Mouse (Mus musculus) thymus, adult 2 months (tissue): ENCODE data around the gene Rptor. TPM values are rescaled to one million over a fixed set of nuclear protein-coding genes. Genes with fewer than 3 reads are reported as not detected.

Source experiments
- DNase-seq: peaks from one replicate; pipeline ENCODE4 v3.0.0; 2021
- H3K27ac ChIP-seq: fragments of 200-500 bp; 2 replicates; pipeline ENCODE4 v1.5.1; 2012; ENCODE audit warnings: low read length, control low read depth; ENCODE audit not compliant: control insufficient read depth, insufficient read depth
- H3K27me3 ChIP-seq: fragments of 200-500 bp; 2 replicates; pipeline ENCODE4 v1.6.1; 2012; ENCODE audit warnings: mild to moderate bottlenecking, low read length, moderate library complexity, mixed read lengths; ENCODE audit not compliant: control insufficient read depth, insufficient read depth
- H3K36me3 ChIP-seq: fragments of 200-500 bp; 2 replicates; pipeline ENCODE4 v1.6.1; 2012; ENCODE audit warnings: mild to moderate bottlenecking, low read length, moderate library complexity; ENCODE audit not compliant: control insufficient read depth, insufficient read depth
- H3K4me1 ChIP-seq: fragments of 200-500 bp; replicated peaks from 2 replicates; pipeline ENCODE4 v1.6.1; 2012; ENCODE audit warnings: low read length; ENCODE audit not compliant: control insufficient read depth, insufficient read depth
- H3K4me3 ChIP-seq: fragments of 200-500 bp; 2 replicates; pipeline ENCODE4 v1.5.1; 2012; ENCODE audit warnings: mild to moderate bottlenecking, low read length, control low read depth, moderate library complexity; ENCODE audit not compliant: control insufficient read depth, insufficient read depth
- CTCF ChIP-seq: fragments of 200-500 bp; IDR thresholded peaks from 2 replicates; pipeline ENCODE4 v1.5.1; 2012; ENCODE audit warnings: mild to moderate bottlenecking, control low read depth, low read length, moderate library complexity, borderline replicate concordance; ENCODE audit not compliant: control insufficient read depth, poor library complexity, insufficient read depth; ENCODE audit errors: extremely low read depth
- POLR2A ChIP-seq: fragments of 200-500 bp; IDR thresholded peaks from 2 replicates; pipeline ENCODE4 v1.6.1; 2012; ENCODE audit warnings: mild to moderate bottlenecking, low read length, control low read depth, moderate library complexity; ENCODE audit not compliant: control insufficient read depth, poor library complexity, insufficient read depth; ENCODE audit errors: extremely low read depth
- WGBS: fragments of 180-500 bp; shearing (Covaris S2); methylation state at CpG from one replicate; pipeline ENCODE4 v1.1.7; 2018; 5-methylcytosine and 5-hydroxymethylcytosine counted together
- polyA plus RNA-seq: library from polyadenylated mRNA; depleted of rRNA; stranded (reverse); fragments of >200 nt; gene quantifications from 2 replicates; pipeline ENCODE4 v1.2.3, GENCODE M21; 2012

The Rptor gene
- polyA plus RNA-seq, 1 experiment, result 58.7 TPM

DNA sequence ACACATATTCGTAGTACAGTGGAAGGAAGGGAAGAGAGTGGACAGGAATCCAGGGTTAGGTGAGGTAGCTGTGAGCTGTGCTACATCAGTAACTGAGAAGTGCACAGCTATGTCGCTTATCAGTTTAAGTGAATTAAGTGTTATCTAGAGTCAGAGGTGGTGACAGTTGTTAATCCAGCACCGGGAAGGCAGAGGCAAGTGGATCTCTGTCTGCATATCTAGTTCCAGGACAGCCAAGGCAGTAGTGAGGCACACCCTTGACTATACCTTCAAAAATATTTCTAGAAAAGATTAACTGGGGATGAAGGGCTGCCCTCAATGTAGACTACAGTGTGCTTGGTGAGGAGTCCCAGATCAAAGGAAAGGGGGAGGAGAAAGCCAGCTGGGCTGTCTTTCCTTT lies 226.4 kb downstream of the Rptor start:
- WGBS, result 95% methylated on average over 3 of the region's 3 CpGs
- Histone ChIP-seq H3K4me1 (peaks cover 18% of the 10 kb centered on the region), H3K4me3 (no peak overlapping the region), H3K36me3 (no peaks in the 10 kb centered on the region), H3K27me3 (no peaks in the 10 kb centered on the region), H3K27ac (no peak overlapping the region)
- no peak for DNase-seq
- TF ChIP-seq POLR2A (no peak), CTCF (no peak)

DNA sequence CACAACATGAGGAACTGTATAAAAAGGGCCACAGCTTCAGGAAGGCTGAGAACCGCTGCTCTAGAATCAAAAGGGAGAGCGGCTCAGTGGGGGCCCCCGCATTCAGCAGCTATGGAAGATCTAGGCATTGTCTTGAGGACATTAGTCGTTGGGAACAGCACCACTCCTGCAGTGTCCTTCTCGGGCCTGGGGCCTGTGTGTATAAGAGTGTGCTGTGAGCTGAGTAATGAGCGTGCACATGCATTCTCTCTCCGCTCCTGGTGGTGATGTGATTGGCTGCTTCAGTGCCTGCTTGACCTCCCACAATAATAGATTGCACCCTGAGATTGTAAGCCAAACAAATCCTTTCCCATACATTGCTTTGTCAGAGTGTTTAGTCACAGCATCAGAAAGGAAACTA lies 229.0 kb downstream of the Rptor start:
- H3K4me1 ChIP-seq, result peaks cover 24% of the 10 kb centered on the region
- H3K4me3 ChIP-seq, result no peak overlapping the region
- TF ChIP-seq POLR2A (no peak), CTCF (no peak)
- no peak for DNase-seq
- H3K27ac ChIP-seq, result no peak overlapping the region
- no peaks in the 10 kb centered on the region for H3K36me3 ChIP-seq
- WGBS, result 95% methylated on average over 7 of the region's 7 CpGs
- no peaks in the 10 kb centered on the region for H3K27me3 ChIP-seq

DNA sequence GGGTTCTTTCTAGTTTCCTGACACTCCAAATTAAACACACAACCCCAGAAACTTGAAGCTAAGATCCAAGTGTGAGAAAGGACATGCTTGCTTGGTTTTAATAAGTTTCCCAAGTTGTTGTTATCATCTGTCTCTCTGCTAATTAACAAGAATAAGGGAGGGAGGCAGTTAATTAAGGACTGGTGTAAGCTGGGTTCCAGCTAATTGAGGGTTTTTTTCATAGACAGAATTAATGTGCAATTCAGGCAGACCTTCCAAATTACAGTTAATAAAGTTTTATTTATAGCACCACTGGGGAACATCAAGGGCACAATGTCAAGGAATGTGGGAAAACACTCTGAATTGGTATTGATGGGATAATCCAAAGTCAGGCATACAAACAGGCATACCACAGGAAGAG lies 230.6 kb downstream of the Rptor start:
- TF ChIP-seq CTCF, result no peak
- no peak for TF ChIP-seq POLR2A
- no peak for DNase-seq
- Histone ChIP-seq H3K4me1 (peaks cover 27% of the 10 kb centered on the region), H3K27me3 (no peaks in the 10 kb centered on the region), H3K36me3 (no peaks in the 10 kb centered on the region), H3K27ac (peak overlapping the region; percentile 97), H3K4me3 (peak overlapping the region; percentile 48; the same call in 1 of the 2 replicates)

DNA sequence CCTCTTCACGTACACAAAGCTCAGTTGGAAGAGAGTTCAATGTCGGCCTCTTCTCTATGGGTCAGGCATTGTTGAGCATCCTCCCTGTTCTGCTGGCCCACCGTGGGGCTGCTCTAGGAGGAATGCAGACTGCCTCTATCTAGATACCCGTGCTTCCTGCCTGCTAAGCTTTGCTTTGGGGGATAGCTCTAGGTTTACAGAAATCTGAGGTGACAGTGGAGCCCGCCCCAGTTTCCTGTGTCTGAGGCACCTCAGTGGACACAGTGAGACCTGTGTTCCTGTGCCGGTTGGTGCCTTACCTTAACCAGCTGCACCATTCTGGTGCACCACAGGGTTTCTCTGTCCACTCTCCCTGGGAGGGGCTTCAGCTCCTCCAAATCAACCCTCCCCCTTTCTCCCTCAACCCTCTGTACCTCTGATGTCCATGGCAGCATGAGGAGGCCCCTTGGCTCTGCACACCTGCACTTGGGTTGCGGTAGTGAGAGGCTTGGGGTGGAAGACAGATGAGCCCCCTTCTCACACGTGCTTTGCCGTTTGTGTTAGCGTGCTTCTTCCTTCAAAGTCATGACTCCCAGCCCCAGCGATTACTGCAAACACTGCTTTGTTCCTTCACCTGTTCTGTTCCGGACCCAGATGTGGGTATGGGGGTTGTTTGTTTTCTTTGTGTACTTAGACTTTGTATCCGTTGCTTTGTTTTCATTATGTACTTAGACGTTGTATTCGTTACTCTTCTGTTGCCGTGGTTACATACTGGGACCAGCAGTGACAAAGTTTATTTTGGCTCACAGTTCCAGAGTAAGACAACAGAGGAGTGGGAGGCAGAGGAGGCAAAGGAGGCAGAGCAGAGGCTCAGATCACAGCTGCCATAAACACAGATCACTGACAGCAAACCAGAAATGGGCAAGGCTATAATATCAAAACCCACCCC lies 231.4 kb downstream of the Rptor start:
- peak; percentile 63 for DNase-seq
- H3K27me3 ChIP-seq, result no peaks in the 10 kb centered on the region
- peak overlapping the region; percentile 48 for H3K4me3 ChIP-seq
- H3K36me3 ChIP-seq, result no peaks in the 10 kb centered on the region
- H3K4me1 ChIP-seq, result peaks cover 30% of the 10 kb centered on the region
- H3K27ac ChIP-seq, result peak overlapping the region; percentile 97
- 47% methylated on average over 16 of the region's 16 CpGs for whole genome bisulfite sequencing
- TF ChIP-seq CTCF (0 out of 2 replicates have a peak, but pooled peaks have one; percentile 24), POLR2A (no peak)

DNA sequence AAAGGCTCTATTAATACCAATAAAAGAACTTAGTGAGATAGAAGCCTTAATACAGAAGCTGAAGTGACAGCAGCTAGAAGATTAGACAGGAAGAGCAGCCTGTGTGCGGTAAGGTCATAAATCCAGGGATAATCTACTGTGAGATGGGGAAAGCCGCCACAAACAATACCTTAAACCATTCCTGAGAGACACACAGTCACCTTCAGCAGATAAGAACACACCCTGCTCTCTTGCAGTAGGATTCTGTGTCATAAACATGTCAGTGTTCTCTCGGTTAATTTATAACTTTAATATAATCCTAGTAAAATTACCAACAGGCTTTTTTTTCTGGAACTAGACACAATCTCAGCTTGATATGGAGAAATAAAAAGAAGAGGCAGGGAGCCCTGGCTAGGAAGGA lies 233.6 kb downstream of the Rptor start:
- Histone ChIP-seq H3K36me3 (no peaks in the 10 kb centered on the region), H3K4me1 (peaks cover 49% of the 10 kb centered on the region), H3K27ac (no peak overlapping the region), H3K27me3 (no peaks in the 10 kb centered on the region; the same call in 1 of the 2 replicates), H3K4me3 (no peak overlapping the region)
- 94% methylated on average over 3 of the region's 3 CpGs for WGBS
- no peak for DNase-seq
- no peak for TF ChIP-seq CTCF
- TF ChIP-seq POLR2A, result no peak

DNA sequence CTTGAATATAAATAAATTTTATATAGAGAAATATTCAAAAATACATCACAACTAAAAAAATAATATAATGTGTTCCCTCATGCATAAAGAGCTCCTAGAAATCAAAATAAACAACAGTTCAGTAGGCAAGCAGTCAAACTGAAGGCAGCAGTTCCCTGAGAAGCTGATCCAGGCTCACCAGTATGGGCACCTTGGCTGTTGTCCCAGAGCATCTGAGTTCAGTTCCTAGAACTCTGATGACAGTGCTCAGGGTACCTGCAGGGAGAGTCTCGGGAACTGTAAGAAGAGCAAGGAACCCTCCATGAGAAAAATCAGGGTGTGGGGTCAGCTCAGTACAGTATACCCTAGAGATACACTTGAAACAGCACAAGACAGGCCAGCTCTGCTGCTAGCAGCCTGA lies 235.1 kb downstream of the Rptor start:
- Histone ChIP-seq H3K4me1 (peaks cover 40% of the 10 kb centered on the region), H3K27me3 (no peaks in the 10 kb centered on the region; the same call in 1 of the 2 replicates), H3K27ac (no peak overlapping the region), H3K36me3 (no peaks in the 10 kb centered on the region), H3K4me3 (no peak overlapping the region)
- no peak for DNase-seq
- TF ChIP-seq POLR2A (no peak), CTCF (no peak)
- 100% methylated on average over 1 of the region's 1 CpGs for WGBS
